Mouse (Mus musculus): ENCODE results near the gene Myh1. TPM values are rescaled to one million over a fixed set of nuclear protein-coding genes. Genes with fewer than 3 reads are reported as not detected.

The Myh1 gene
- polyA plus RNA-seq, 1 experiment from 2014 or later, result 0.49 TPM

DNA sequence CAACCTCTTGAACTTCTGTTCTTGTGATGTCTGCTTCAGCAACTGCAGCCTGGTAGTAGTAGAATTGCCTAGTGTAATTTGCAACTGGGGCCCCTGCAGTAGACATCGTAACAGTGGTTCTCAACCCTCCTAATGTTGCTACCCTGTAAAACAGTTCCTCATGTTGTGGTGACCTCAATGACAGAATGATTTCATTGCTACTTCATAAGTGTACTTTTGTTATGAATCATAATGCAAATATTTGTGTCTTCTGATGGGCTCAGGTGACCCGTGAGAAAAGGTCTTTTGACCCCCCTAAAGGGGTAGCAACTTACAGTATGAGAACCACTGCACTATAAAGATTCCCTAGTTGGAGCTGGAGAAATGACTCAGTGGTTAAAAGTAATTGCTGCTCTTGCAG, 27.4 kb upstream of the Myh1 start:
- Histone ChIP-seq H3K9me3 (no peaks in the 10 kb centered on the region), H3K4me3 (no peak overlapping the region), H3K27ac (no peak overlapping the region), H3K4me2 (replicated peaks) (no peak overlapping the region), H3K9ac (no peak overlapping the region), H3K36me3 (no peaks in the 10 kb centered on the region), H3K27me3 (no peaks in the 10 kb centered on the region), H3K4me1 (no peaks in the 10 kb centered on the region)
- no peak for ATAC-seq (ENCODE audit: insufficient number of reproducible peaks, insufficient read depth, low FRiP score, low TSS enrichment)
- 85% methylated on average over 2 of the region's 2 CpGs for WGBS

GRCm38 (mm10) chr11:67176376-67176775, 23.5 kb upstream of the Myh1 start:
- Histone ChIP-seq H3K9ac (no peak overlapping the region), H3K27me3 (no peaks in the 10 kb centered on the region), H3K27ac (no peak overlapping the region), H3K36me3 (no peaks in the 10 kb centered on the region), H3K4me2 (replicated peaks) (no peak overlapping the region), H3K4me1 (no peaks in the 10 kb centered on the region), H3K4me3 (no peak overlapping the region), H3K9me3 (no peaks in the 10 kb centered on the region)
- 66% methylated on average over 5 of the region's 5 CpGs for WGBS
- ATAC-seq (ENCODE audit: insufficient number of reproducible peaks, insufficient read depth, low FRiP score, low TSS enrichment), result no peak

- Histone ChIP-seq H3K9ac (no peak overlapping the region), H3K9me3 (no peaks in the 10 kb centered on the region), H3K27ac (no peak overlapping the region), H3K4me2 (replicated peaks) (no peak overlapping the region), H3K36me3 (no peaks in the 10 kb centered on the region), H3K27me3 (no peaks in the 10 kb centered on the region), H3K4me3 (no peak overlapping the region), H3K4me1 (no peaks in the 10 kb centered on the region)
- ATAC-seq (ENCODE audit: insufficient number of reproducible peaks, insufficient read depth, low FRiP score, low TSS enrichment), result no peak
- 86% methylated on average over 10 of the region's 10 CpGs for WGBS
These were observed 9.5 kb upstream of the Myh1 start for GRCm38 (mm10) chr11:67190316-67190715.

DNA sequence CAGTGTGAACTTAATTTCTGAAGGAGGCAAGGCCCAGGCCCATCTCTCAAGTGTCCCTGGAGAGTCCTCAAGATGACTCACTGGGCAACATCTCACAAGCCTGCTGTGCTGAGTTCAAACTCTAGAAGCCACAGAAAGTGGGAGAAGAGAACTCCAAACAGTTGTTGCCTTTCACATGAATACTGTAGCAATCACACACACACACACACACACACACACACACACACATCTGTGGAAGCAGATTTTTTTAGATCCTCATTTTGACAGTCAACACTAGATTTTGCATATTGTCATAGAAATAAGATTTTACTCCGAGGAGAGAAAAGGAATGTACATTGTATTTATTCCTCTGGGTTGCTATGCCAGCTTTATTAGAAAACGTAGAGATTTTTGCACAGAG, 9.0 kb upstream of the Myh1 start:
- no peak overlapping the region for H3K4me3 ChIP-seq
- H3K27ac ChIP-seq, result no peak overlapping the region
- H3K9ac ChIP-seq, result no peak overlapping the region
- H3K4me1 ChIP-seq, result no peaks in the 10 kb centered on the region
- WGBS, result 88% methylated on average over 2 of the region's 2 CpGs
- no peak overlapping the region for H3K4me2 ChIP-seq (replicated peaks)
- ATAC-seq (ENCODE audit: insufficient number of reproducible peaks, insufficient read depth, low FRiP score, low TSS enrichment), result no peak
- H3K27me3 ChIP-seq, result no peaks in the 10 kb centered on the region
- H3K9me3 ChIP-seq, result no peaks in the 10 kb centered on the region
- no peaks in the 10 kb centered on the region for H3K36me3 ChIP-seq

GRCm38 (mm10) chr11:67191496-67191895, 8.4 kb upstream of the Myh1 start:
- H3K36me3 ChIP-seq, result no peaks in the 10 kb centered on the region
- H3K27me3 ChIP-seq, result no peaks in the 10 kb centered on the region
- H3K27ac ChIP-seq, result no peak overlapping the region
- no peak for ATAC-seq (ENCODE audit: insufficient number of reproducible peaks, insufficient read depth, low FRiP score, low TSS enrichment)
- H3K4me2 ChIP-seq (replicated peaks), result no peak overlapping the region
- 88% methylated on average over 14 of the region's 14 CpGs for WGBS
- H3K4me3 ChIP-seq, result no peak overlapping the region
- no peaks in the 10 kb centered on the region for H3K4me1 ChIP-seq
- H3K9me3 ChIP-seq, result no peaks in the 10 kb centered on the region
- H3K9ac ChIP-seq, result no peak overlapping the region

DNA sequence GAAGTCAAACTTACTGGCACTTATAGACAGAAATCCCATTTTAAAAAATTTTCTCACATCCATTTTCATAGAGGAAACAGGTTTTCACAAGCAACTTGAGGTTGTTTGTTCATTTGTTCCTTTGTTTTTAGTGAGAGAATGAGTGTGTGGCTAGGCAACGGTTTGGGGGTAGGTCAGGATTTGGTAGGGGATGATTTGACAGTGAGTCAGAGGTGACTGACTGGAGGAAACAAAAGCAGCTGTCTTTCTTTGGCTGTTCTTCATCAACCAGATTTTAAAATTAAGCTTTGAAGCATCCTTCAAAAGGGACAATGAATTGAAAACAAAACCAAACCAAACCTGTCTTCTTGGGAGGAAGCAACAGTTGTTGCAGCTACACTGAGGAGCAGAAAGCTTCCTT, 531 bp upstream of the Myh1 start:
- Histone ChIP-seq H3K27ac (no peak overlapping the region), H3K27me3 (no peaks in the 10 kb centered on the region), H3K9me3 (no peaks in the 10 kb centered on the region), H3K4me3 (no peak overlapping the region), H3K4me2 (replicated peaks) (no peak overlapping the region), H3K36me3 (no peaks in the 10 kb centered on the region), H3K4me1 (no peaks in the 10 kb centered on the region), H3K9ac (no peak overlapping the region)
- 53% methylated on average over 1 of the region's 1 CpGs for WGBS
- ATAC-seq (ENCODE audit: insufficient number of reproducible peaks, insufficient read depth, low FRiP score, low TSS enrichment), result no peak

DNA sequence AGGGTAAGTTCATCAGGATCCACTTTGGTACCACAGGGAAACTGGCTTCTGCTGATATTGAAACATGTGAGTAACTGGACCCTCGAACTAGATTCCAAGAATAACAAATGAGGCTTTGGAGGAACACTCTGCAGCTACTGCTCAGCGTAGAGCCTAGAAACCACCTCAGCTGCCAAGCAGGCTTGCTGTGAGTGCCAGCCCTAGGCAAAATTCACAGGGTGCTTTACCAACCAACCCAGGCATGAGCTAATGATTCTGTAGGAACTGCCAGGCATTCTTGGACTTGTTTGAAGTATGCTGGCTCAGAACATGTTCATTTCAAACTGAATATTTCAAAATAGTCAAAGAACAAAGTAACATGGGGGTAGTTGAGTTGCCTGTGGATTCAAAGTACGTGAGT, 4.9 kb downstream of the Myh1 start:
- Histone ChIP-seq H3K9me3 (no peaks in the 10 kb centered on the region), H3K9ac (no peak overlapping the region), H3K27me3 (no peaks in the 10 kb centered on the region), H3K4me1 (no peaks in the 10 kb centered on the region), H3K4me3 (no peak overlapping the region), H3K27ac (no peak overlapping the region), H3K36me3 (no peaks in the 10 kb centered on the region), H3K4me2 (replicated peaks) (no peak overlapping the region)
- 73% methylated on average over 3 of the region's 3 CpGs for WGBS
- no peak for ATAC-seq (ENCODE audit: insufficient number of reproducible peaks, insufficient read depth, low FRiP score, low TSS enrichment)

DNA sequence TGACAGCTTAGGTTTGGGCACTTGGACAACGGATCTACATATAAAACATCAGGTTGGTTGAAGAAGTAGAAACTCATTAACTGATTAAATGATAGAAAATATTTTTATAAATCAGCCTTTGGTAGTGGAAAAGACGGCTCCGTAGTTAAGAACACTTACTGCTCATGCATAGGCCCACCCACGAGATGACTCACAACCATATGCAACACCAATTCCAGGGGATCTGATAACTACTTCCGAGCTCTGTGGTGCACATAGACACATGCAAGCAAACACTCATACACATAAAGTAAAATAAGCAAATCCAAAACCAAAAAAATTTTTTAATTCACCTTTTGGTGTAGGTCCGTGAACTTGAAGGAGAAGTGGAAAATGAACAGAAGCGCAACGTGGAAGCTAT, 22.0 kb downstream of the Myh1 start:
- Histone ChIP-seq H3K27ac (no peak overlapping the region), H3K4me1 (no peaks in the 10 kb centered on the region), H3K9ac (no peak overlapping the region), H3K4me3 (no peak overlapping the region), H3K36me3 (no peaks in the 10 kb centered on the region), H3K4me2 (replicated peaks) (no peak overlapping the region), H3K27me3 (no peaks in the 10 kb centered on the region), H3K9me3 (no peaks in the 10 kb centered on the region)
- ATAC-seq (ENCODE audit: insufficient number of reproducible peaks, insufficient read depth, low FRiP score, low TSS enrichment), result no peak
- WGBS, result 94% methylated on average over 8 of the region's 8 CpGs

- ATAC-seq (ENCODE audit: insufficient number of reproducible peaks, insufficient read depth, low FRiP score, low TSS enrichment), result no peak
- H3K9me3 ChIP-seq, result no peaks in the 10 kb centered on the region
- H3K36me3 ChIP-seq, result no peaks in the 10 kb centered on the region
- no peaks in the 10 kb centered on the region for H3K27me3 ChIP-seq
- no peaks in the 10 kb centered on the region for H3K4me1 ChIP-seq
- H3K9ac ChIP-seq, result no peak overlapping the region
- H3K4me2 ChIP-seq (replicated peaks), result no peak overlapping the region
- no peak overlapping the region for H3K4me3 ChIP-seq
- 75% methylated on average over 3 of the region's 3 CpGs for WGBS
- H3K27ac ChIP-seq, result no peak overlapping the region
These were observed 24.6 kb downstream of the Myh1 start for GRCm38 (mm10) chr11:67224466-67224865.

DNA sequence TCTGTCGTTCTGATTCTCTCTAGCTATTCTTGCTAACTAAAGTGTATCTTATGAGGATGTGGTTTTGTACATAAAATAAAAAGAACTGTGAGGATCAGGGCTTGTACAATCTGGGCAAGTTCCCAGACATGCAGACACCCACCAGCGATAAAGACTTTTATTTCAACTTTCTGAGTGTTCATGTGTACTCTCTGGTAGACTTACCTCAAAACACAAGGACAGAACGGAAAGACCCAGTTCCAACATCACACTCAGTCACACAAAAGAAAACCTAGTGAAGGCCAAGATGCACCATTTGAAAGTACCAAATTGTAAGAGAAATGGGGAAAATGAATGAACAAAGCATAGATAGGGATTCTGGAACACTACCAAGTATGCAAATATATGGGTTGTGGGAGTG, 28.9 kb downstream of the Myh1 start:
- no peak overlapping the region for H3K4me3 ChIP-seq
- H3K36me3 ChIP-seq, result no peaks in the 10 kb centered on the region
- no peak overlapping the region for H3K27ac ChIP-seq
- H3K4me2 ChIP-seq (replicated peaks), result no peak overlapping the region
- no peaks in the 10 kb centered on the region for H3K27me3 ChIP-seq
- ATAC-seq (ENCODE audit: insufficient number of reproducible peaks, insufficient read depth, low FRiP score, low TSS enrichment), result no peak
- H3K9ac ChIP-seq, result no peak overlapping the region
- no peaks in the 10 kb centered on the region for H3K9me3 ChIP-seq
- H3K4me1 ChIP-seq, result no peaks in the 10 kb centered on the region
- 92% methylated on average over 3 of the region's 3 CpGs for WGBS

DNA sequence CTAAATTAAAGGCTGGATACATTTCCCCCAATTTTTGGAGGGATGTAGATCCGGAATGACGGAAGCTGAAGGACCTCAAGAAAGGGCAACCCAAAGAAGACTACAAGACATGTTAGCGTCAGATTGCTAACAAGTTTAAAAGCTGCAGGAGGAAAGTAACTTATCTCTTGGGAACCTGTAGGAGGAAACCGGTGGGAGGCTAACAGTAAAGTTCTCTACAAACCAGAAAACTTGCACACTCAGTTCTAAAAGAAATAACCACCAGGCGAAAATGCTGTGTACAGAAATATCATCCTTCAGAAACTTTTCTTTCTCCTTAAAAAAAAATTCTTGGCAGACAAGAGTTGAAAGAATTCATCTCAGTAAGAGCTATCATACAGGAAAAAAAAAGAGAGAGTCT, 29.3 kb downstream of the Myh1 start:
- WGBS, result 88% methylated on average over 5 of the region's 5 CpGs
- no peaks in the 10 kb centered on the region for H3K4me1 ChIP-seq
- no peak overlapping the region for H3K9ac ChIP-seq
- H3K9me3 ChIP-seq, result no peaks in the 10 kb centered on the region
- H3K4me3 ChIP-seq, result no peak overlapping the region
- H3K36me3 ChIP-seq, result no peaks in the 10 kb centered on the region
- H3K27me3 ChIP-seq, result no peaks in the 10 kb centered on the region
- H3K27ac ChIP-seq, result no peak overlapping the region
- ATAC-seq (ENCODE audit: insufficient number of reproducible peaks, insufficient read depth, low FRiP score, low TSS enrichment), result no peak
- H3K4me2 ChIP-seq (replicated peaks), result no peak overlapping the region

- no peak overlapping the region for H3K27ac ChIP-seq
- 86% methylated on average over 2 of the region's 2 CpGs for WGBS
- no peaks in the 10 kb centered on the region for H3K9me3 ChIP-seq
- H3K9ac ChIP-seq, result no peak overlapping the region
- no peak for ATAC-seq (ENCODE audit: insufficient number of reproducible peaks, insufficient read depth, low FRiP score, low TSS enrichment)
- no peak overlapping the region for H3K4me2 ChIP-seq (replicated peaks)
- no peaks in the 10 kb centered on the region for H3K27me3 ChIP-seq
- no peaks in the 10 kb centered on the region for H3K36me3 ChIP-seq
- no peak overlapping the region for H3K4me3 ChIP-seq
- no peaks in the 10 kb centered on the region for H3K4me1 ChIP-seq
These were observed 30.1 kb downstream of the Myh1 start for GRCm38 (mm10) chr11:67229946-67230345.

- Histone ChIP-seq H3K36me3 (no peaks in the 10 kb centered on the region), H3K9me3 (no peaks in the 10 kb centered on the region), H3K27me3 (no peaks in the 10 kb centered on the region), H3K4me1 (no peaks in the 10 kb centered on the region), H3K4me2 (replicated peaks) (no peak overlapping the region), H3K9ac (no peak overlapping the region), H3K4me3 (no peak overlapping the region), H3K27ac (no peak overlapping the region)
- WGBS, result 59% methylated on average over 5 of the region's 5 CpGs
- no peak for ATAC-seq (ENCODE audit: insufficient number of reproducible peaks, insufficient read depth, low FRiP score, low TSS enrichment)
These were observed 35.9 kb downstream of the Myh1 start for GRCm38 (mm10) chr11:67235639-67236358.

All from embryonic facial prominence, embryonic 12.5 days (tissue).